Mouse (Mus musculus) liver, adult (tissue): Measurements from ENCODE around the gene Adarb2.

Source experiments
- GATA4 ChIP-seq: IDR thresholded peaks from 2 replicates; pipeline ENCODE4 v1.6.1; 2014; ENCODE audit warnings: mild to moderate bottlenecking, low read length; ENCODE audit not compliant: insufficient replicate concordance

Gene Adarb2

DNA sequence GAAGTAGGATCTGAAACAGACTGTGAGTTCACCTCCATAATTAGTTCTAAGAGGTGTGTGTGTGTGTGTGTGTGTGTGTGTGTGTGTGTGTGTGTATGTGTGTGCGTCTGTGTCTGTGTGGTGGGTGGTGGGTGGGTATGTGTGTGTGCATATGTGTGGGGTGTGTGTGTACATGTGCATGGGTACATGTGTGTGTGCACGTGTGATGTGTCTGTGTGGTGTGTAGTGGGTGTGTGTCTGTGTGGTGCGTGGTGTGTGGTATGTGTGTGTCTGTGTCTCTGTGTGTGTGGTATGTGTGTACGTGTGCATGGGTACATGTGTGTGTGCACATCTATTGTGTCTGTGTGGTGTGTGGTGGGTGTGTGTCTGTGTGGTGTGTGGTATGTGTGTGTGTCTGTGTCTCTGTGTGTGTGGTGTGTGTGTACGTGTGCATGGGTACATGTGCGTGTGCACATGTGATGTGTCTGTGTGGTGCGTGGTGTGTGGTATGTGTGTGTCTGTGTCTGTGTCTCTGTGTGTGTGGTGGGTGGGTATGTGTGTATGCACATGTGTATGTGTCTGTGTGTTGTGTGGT lies 567.1 kb downstream of the Adarb2 start:
- TF ChIP-seq GATA4 = no peak

DNA sequence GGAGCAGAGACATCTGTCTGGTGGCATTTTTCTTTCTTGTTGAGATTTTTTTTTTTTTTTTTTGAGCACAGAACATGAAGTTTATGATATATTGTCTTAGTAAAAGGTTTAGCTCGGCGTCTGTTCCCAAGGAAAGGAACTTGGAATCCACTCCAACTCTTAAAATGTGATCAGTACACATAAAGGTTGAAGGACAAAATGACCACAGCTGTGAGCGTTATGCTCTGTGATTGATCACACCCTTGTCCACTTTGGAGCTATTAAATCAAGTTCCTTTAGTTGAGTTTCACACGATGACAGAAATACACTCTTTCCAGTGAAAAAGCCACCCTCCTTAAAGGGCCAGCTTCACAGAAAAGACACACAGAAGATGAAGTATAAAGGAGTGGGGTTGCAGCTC lies 568.0 kb downstream of the Adarb2 start:
- no peak for TF ChIP-seq GATA4

DNA sequence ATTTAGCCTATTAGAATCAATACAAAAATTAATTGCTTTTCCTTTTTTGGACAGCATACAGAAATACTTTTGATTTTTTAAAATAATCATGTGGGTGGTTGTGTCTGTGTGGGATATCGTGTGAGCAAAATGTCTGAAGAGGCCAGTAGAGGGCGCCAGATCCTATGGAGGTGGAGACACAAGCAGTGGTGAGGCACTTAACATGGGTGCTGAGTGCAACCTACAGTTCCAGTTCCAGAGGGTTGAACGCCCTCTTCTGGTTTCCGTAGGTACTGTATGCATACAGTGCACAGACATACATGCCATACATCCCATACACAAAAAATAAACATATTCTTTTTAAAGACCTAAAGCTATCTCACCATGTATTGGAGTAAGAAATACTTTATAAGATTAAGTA lies 577.8 kb downstream of the Adarb2 start:
- TF ChIP-seq GATA4 = no peak

DNA sequence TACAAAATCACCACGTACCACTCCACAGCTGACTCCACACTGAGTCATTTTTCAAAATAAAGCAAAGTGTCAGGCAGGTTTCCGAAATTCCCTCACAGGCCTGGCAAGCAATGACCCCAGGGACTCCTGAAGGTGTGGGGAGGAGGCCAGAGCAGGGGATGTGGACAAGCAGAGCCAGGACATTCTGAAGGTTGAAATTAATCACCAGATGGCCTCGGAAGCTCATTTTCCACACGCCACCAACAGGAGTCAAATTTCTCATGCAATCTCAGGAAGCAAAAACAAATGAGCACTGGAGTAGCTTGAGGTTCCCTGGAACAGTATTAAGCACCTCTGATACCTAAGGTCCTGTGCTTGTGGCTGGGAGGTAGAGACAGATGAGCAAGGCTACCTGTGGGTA lies 580.0 kb downstream of the Adarb2 start:
- TF ChIP-seq GATA4 = no peak

DNA sequence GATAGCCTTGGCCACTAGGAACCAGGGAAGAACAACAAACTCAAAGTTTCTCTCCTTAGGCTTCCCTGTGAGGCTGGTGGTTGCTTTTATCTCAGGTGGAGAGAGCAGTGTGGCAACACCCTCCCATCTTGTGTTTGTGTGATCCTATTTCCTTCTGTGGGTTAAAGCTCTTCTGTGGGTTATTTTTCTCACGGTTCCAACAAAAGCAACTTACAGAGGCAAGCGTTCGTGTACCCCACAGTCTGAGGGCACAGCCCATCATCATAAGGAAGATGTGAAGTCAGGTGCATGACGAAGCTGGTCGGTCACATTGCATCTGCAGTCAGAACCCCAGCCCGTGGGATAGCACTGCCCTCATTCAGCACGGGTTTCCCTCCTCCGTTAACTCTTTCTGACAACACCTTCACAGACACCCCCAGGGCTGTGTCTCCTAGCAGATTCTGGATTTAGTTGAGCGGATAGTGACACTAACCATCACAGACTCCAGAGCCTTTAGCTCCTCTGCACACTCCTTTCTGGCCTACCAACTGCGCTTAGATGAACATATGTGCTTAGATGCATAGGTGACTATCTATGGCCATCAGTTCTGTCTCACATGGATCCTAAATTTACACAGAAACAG lies 581.1 kb downstream of the Adarb2 start:
- no peak for TF ChIP-seq GATA4

DNA sequence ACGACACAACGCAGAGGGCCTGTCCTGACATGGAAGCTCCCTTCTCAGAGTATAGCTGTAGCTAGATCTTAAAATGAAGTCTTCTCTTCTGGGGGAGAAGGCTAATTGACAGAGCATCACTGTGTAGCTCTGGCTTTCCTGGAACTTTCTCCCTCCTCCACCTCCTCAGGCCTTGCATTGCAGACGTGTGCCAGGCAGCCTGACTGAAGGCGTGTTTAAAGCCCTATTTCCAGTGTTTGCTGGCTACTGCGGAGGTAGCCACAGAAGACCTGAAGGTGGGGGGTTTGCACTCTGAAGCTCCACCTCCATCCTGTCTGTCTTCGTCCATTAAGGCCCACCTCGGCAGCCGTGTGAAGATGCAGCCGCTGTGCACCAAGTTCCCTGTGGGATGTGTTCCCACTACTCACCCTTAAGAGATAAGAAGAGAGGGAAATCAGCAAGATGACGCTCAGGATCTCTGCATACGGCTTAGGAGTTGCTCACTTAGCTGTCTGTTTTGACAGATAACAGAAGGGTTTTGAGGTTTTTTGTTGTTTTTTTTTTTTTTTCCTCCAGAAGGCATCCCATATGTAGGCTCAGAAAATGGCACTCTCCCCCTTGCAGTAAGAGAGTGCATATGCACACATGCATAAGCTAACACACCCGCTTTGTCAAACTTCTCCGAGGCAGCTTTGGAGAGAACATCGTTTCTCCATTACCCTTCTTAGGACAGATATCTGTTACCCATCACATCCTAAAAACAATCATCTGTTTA lies 581.8 kb downstream of the Adarb2 start:
- no peak for TF ChIP-seq GATA4

DNA sequence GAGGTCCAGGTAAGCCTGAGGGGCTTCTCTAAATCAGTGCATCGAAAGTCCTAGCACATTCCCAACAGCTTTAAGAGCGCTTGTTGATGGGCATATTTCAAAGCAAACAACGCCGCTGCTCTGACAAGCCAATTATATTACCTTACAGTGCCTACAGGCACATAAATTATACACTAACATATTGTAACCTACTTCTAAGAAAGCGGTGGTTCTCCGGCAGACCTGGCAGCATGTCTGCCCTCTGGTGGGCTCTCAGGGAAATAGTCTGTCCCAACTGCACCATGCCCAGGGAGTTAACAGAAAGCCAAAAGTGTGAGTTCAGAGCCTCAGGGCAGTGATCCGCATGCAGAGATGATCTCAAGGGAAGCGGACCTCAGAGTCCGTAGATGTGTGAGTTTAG lies 582.5 kb downstream of the Adarb2 start:
- no peak for TF ChIP-seq GATA4

DNA sequence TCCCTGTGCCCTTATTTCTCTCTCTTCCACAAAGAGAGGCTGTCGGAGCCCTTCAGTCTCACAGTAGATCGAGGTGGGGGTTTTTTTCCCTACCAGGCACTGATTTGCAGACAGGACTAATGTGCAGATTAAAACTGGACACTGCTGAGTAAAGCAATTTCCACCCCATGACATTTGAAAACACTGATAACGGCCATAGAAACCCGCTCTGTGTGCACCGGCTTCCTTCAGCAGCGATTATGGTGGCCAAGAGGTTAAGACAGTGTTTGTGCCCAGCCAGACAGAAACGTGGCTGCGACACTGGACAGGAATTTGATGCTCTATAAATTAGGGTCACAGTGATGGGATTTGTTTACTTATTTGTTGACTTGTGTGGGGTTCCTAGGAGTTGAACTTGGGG lies 590.6 kb downstream of the Adarb2 start:
- peak; percentile 54; the same call in 1 of the 2 replicates for TF ChIP-seq GATA4

DNA sequence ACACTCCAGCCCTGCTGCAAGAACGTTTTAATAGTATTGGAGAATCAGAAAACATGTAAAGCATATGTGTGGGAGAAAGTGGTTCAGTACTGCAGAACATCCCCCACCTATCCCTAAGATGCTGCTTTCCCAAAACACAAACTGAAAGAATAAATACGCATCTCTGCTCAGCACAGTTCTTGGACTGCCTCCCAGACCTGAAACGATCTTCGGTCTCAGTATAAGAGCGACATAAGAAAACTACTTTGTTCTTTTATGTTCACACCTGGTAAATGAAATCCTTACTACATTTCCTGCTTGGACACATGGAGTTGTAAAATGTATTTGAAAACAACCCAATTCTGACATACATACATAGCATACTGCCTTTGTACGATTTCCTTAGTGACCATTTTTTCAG lies 597.9 kb downstream of the Adarb2 start:
- no peak for TF ChIP-seq GATA4

DNA sequence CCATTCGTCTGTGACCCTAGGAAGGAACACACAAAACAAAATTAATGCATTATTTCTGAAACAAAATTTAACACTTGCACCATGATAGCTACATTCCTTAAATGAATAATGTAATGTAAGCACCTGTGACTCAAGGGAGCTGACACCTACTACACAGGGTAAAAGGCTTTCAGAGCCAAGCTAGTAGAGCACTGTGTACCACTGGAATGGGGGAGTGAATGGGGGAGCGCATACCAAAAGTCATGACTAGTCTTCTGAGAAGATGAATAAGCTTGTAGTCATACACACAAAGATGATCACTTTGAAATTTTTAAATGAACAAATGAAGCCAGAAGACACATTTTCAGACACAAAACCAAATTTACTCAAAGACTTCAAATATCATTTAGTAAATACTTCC lies 603.3 kb downstream of the Adarb2 start:
- TF ChIP-seq GATA4 = no peak
